Mouse (Mus musculus): ENCODE measurements at regions not wholly inside any gene's neighbourhood (a gene's known extent, or its start where the extent isn't known, plus 50 kb on each side); places are given as distances from the start of the nearest gene placed in this dataset.

GRCm38 (mm10) chr4:7853121-7853782 is 385.6 kb downstream of the Car8 start:
- no peak for TF ChIP-seq CTCF (IDR thresholded peaks at IDR 0.05; ENCODE audit: insufficient read depth, low read length)
- no peak for TF ChIP-seq POLR2A (IDR thresholded peaks at IDR 0.05; ENCODE audit: borderline replicate concordance, extremely low read depth, low read depth, low read length)

All from lung, adult 2 months (tissue).